Mouse (Mus musculus) B cell, adult 67 days (primary cell): Measurements from ENCODE around the gene Scgb2b11. TPM values are rescaled to one million over a fixed set of nuclear protein-coding genes. Genes with fewer than 3 reads are reported as not detected.

Experiments
- total RNA-seq, 2 experiments: library from RNA; stranded (reverse); gene quantifications; 4 replicates each; pipeline ENCODE4 v1.2.4; 2023

Gene Scgb2b11
- not detected for total RNA-seq

GRCm38 (mm10) chr7:32211045-32211444 lies at the start of gene Scgb2b11:
Scgb2b11 (minus strand) TSS chr7:32211145.

GRCm38 (mm10) chr7:32222540-32222939 lies 11.6 kb upstream of the Scgb2b11 start, which contains the start of gene Scgb1b11:
Scgb1b11 (plus strand) TSS chr7:32222840.

Other genes starting within 250 kb of the Scgb2b11 start
- not detected for gene Scgb1b10, start 110.3 kb downstream of the Scgb2b11 start, total RNA-seq
- gene Scgb1b11, start 11.7 kb upstream of the Scgb2b11 start, total RNA-seq: not detected
- not detected for gene Scgb2b12, start 116.1 kb upstream of the Scgb2b11 start, total RNA-seq
- gene Scgb1b12, start 123.0 kb upstream of the Scgb2b11 start, total RNA-seq: not detected
- not detected for gene Scgb1b29, start 230.4 kb upstream of the Scgb2b11 start, total RNA-seq